23 mouse cellular contexts compared by ENCODE assay signal in the genomic region with DNA sequence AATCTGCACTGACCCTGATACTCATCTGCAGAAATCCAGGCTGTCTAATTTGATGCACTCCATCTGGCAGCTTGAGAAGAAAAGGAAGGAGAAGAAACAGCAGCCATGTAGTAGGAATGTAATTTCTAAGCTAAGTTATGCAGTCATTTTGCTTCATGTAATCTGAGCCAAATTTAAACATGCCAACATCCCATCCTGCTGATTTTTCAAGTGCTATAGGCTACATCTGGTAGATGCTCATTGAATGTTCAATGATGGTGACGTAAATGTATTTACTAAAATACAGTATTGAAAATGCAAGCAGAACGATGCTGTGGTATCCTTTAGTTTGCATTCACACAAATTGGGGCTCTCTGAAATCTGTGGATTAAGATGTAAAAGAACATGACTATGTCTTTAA. TPM values are rescaled to one million over a fixed set of nuclear protein-coding genes. Genes with fewer than 3 reads are reported as not detected.
DNase-seq lines count a peak whose midpoint lies in the region; ATAC-seq and TF ChIP-seq lines count a peak whose summit lies in the region.
"Had no signal": no experiment of that assay in that cellular context is flagged by ENCODE, and none has a peak within 500 bp of the region (broad histone marks: within the 10 kb centered on the region; RNA-seq: fewer than 3 reads in every experiment).

No protein-coding gene starts in this region.

- no peak overlapping the region for H3K27ac ChIP-seq in forebrain, embryonic 14.5 days (ENCODE audit: low read depth, low read length)
- H3K27ac ChIP-seq in forebrain, embryonic 12.5 days: no peak overlapping the region
- H3K27ac ChIP-seq in forebrain, postnatal 0 days (ENCODE audit: low read depth, low read length): no peak overlapping the region; the same call in 1 of the 2 replicates
- H3K27ac ChIP-seq: embryonic facial prominence, embryonic 15.5 days; gastrocnemius, adult 2 months; heart, embryonic 13.5 days; hindbrain, embryonic 15.5 days had no signal

- no peak for TF ChIP-seq CTCF in brain, embryonic 14.5 days (IDR thresholded peaks at IDR 0.05; ENCODE audit: borderline replicate concordance, extremely low read depth, insufficient read depth, insufficient read length)
- no peak for TF ChIP-seq CTCF in forebrain, postnatal 0 days (IDR thresholded peaks at IDR 0.05; ENCODE audit: low read depth)

- no peaks in the 10 kb centered on the region for H3K27me3 ChIP-seq in forebrain, embryonic 14.5 days (replicated peaks; ENCODE audit: control insufficient read depth, insufficient read depth, low read length)
- H3K27me3 ChIP-seq in forebrain, embryonic 12.5 days: no peaks in the 10 kb centered on the region
- H3K27me3 ChIP-seq in forebrain, postnatal 0 days (ENCODE audit: insufficient read depth, low read length): no peaks in the 10 kb centered on the region
- H3K27me3 ChIP-seq: CH12.LX; embryonic facial prominence, embryonic 15.5 days; heart, embryonic 13.5 days; hindbrain, embryonic 15.5 days; Patski had no signal

- H3K36me3 ChIP-seq in forebrain, embryonic 14.5 days (ENCODE audit: control insufficient read depth, insufficient read depth, low read length): no peaks in the 10 kb centered on the region
- H3K36me3 ChIP-seq in forebrain, embryonic 12.5 days (replicated peaks): no peaks in the 10 kb centered on the region
- no peaks in the 10 kb centered on the region for H3K36me3 ChIP-seq in forebrain, postnatal 0 days (ENCODE audit: insufficient read depth)
- H3K36me3 ChIP-seq: embryonic facial prominence, embryonic 15.5 days; heart, embryonic 13.5 days; hindbrain, embryonic 15.5 days had no signal

- TF ChIP-seq POLR2A in brain, embryonic 14.5 days (IDR thresholded peaks at IDR 0.05; ENCODE audit: borderline replicate concordance, extremely low read depth, insufficient read depth, insufficient read length, poor library complexity, severe bottlenecking): no peak

- H3K9me3 ChIP-seq in forebrain, embryonic 14.5 days (replicated peaks; ENCODE audit: control insufficient read depth, low read length): no peaks in the 10 kb centered on the region
- H3K9me3 ChIP-seq in forebrain, embryonic 12.5 days: no peaks in the 10 kb centered on the region
- no peaks in the 10 kb centered on the region for H3K9me3 ChIP-seq in forebrain, postnatal 0 days (ENCODE audit: low read length)
- H3K9me3 ChIP-seq: embryonic facial prominence, embryonic 15.5 days; heart, embryonic 13.5 days; hindbrain, embryonic 15.5 days had no signal

- intact Hi-C loops in gastrocnemius, postnatal 14 days (cut with DNase I; ENCODE audit: low total_unique reads): loop anchor here (5.0 kb wide), 1 partner anchor 110 kb away; no protein-coding TSS in a partner anchor

- H3K9ac ChIP-seq in forebrain, embryonic 14.5 days (ENCODE audit: low read length): no peak overlapping the region
- H3K9ac ChIP-seq in forebrain, embryonic 12.5 days: no peak overlapping the region
- H3K9ac ChIP-seq in forebrain, postnatal 0 days: no peak overlapping the region
- H3K9ac ChIP-seq: embryonic facial prominence, embryonic 15.5 days; heart, embryonic 13.5 days; hindbrain, embryonic 15.5 days had no signal

- no peak overlapping the region for H3K4me2 ChIP-seq in forebrain, embryonic 14.5 days (ENCODE audit: low read length)
- no peak overlapping the region for H3K4me2 ChIP-seq in forebrain, embryonic 12.5 days
- no peak overlapping the region for H3K4me2 ChIP-seq in forebrain, postnatal 0 days (ENCODE audit: low read depth)
- H3K4me2 ChIP-seq: embryonic facial prominence, embryonic 15.5 days; heart, embryonic 13.5 days; hindbrain, embryonic 15.5 days had no signal

- no peak for ATAC-seq in forebrain, embryonic 14.5 days
- ATAC-seq in forebrain, embryonic 12.5 days (ENCODE audit: low FRiP score): no peak
- peak; percentile 89 for ATAC-seq in forebrain, postnatal 0 days
- ATAC-seq: activated CD4-positive, CD25-positive, alpha-beta regulatory T cell, adult 4 months; Patski had no signal

- peak; percentile 54 for DNase-seq in forebrain, embryonic 14.5 days (ENCODE audit: low spot score)
- peak; percentile 48 for DNase-seq in kidney, postnatal 10 days
- no peak for DNase-seq in kidney, postnatal 14 days
- peak; percentile 57 for DNase-seq in brain, embryonic 14.5 days (ENCODE audit: low read depth)
- peak; percentile 52 for DNase-seq in forebrain, postnatal 0 days
- no peak for DNase-seq in gastrocnemius, postnatal 14 days
- DNase-seq: adrenal gland, postnatal 25 days; cerebellum, adult 11-12 months; cerebellum, adult 9-10 months; cerebellum, postnatal 25 days; gastrocnemius, adult 2 months; gastrocnemius, postnatal 36 days; heart, adult 11 months; heart, postnatal 36 days; kidney, adult 11 months had no signal

- no peak overlapping the region for H3K4me3 ChIP-seq in forebrain, embryonic 14.5 days (ENCODE audit: low read depth, low read length)
- H3K4me3 ChIP-seq in forebrain, embryonic 12.5 days (replicated peaks): no peak overlapping the region
- H3K4me3 ChIP-seq in forebrain, postnatal 0 days (ENCODE audit: low read depth, low read length): no peak overlapping the region
- H3K4me3 ChIP-seq: embryonic facial prominence, embryonic 15.5 days; erythroblast, embryonic 14.5 days; gastrocnemius, adult 2 months; heart, embryonic 13.5 days; hindbrain, embryonic 15.5 days had no signal

- no peaks in the 10 kb centered on the region for H3K4me1 ChIP-seq in forebrain, embryonic 14.5 days (ENCODE audit: control insufficient read depth, insufficient read depth, low read length)
- H3K4me1 ChIP-seq in forebrain, embryonic 12.5 days: no peaks in the 10 kb centered on the region
- no peaks in the 10 kb centered on the region for H3K4me1 ChIP-seq in forebrain, postnatal 0 days (ENCODE audit: insufficient read depth)
- H3K4me1 ChIP-seq: embryonic facial prominence, embryonic 15.5 days; hindbrain, embryonic 15.5 days had no signal

- WGBS in forebrain, embryonic 14.5 days: 73% methylated on average over 2 of the region's 2 CpGs
- 86% methylated on average over 2 of the region's 2 CpGs for WGBS in forebrain, embryonic 12.5 days
- WGBS in forebrain, postnatal 0 days: 55% methylated on average over 2 of the region's 2 CpGs

RNA-seq across cellular contexts. Expression of a gene that starts 52.1 kb away (rescaled TPM):
- 87.4 and 90.9 TPM in 2 replicates for polyA plus RNA-seq in forebrain, embryonic 14.5 days (2014; fragmentation: Nextera tagmentation; extraction: Ambion mirVana)
- 209 and 225 TPM in 2 replicates for polyA plus RNA-seq in forebrain, embryonic 12.5 days (2016; fragmentation: Nextera tagmentation; extraction: Ambion mirVana)
- 168 and 172 TPM in 2 replicates for polyA plus RNA-seq in brain, embryonic 14.5 days (2012; rRNA removed)
- total RNA-seq in forebrain, postnatal 0 days (2014; rRNA removed): 135 and 153 TPM in 2 replicates
- polyA plus RNA-seq in forebrain, postnatal 0 days (2015; fragmentation: Nextera tagmentation; extraction: Ambion mirVana): 78.4 and 79.5 TPM in 2 replicates
- 10 to 100 TPM; 36.0 to 39.1 TPM for total RNA-seq in gastrocnemius, postnatal 14 days (2021)

Comparison
In these comparisons a context has a peak if more than half of its experiments do, and no peak if none do; other contexts are left out.
1. DNase-seq: peak in forebrain, embryonic 14.5 days (single experiment), kidney, postnatal 10 days (single experiment), brain, embryonic 14.5 days (single experiment) and forebrain, postnatal 0 days (single experiment); none in kidney, postnatal 14 days (single experiment) and gastrocnemius, postnatal 14 days (single experiment).